Mouse (Mus musculus) liver, embryonic 15.5 days (tissue): ENCODE measurements around the gene Zbtb4. TPM values are rescaled to one million over a fixed set of nuclear protein-coding genes. Genes with fewer than 3 reads are reported as not detected.

ENCODE experiments used
- ATAC-seq: fragments of 200-750 bp; cut with Nextera tagmentation; 2 replicates; pipeline ENCODE4 v1.8.0; 2017; ENCODE audit warnings: moderate number of reproducible peaks, mild to moderate bottlenecking, moderate library complexity; ENCODE audit not compliant: insufficient read depth
- H3K27ac ChIP-seq: fragments of 300-500 bp; sonication (generic); replicated peaks from 2 replicates; pipeline ENCODE4 v1.5.1; 2015; ENCODE audit warnings: mild to moderate bottlenecking, inconsistent platforms
- H3K27me3 ChIP-seq: fragments of 300-500 bp; sonication (generic); 2 replicates; pipeline ENCODE4 v1.6.1; 2015; ENCODE audit warnings: mild to moderate bottlenecking, inconsistent platforms
- H3K36me3 ChIP-seq: fragments of 300-500 bp; sonication (generic); replicated peaks from 2 replicates; pipeline ENCODE4 v1.6.1; 2015; ENCODE audit warnings: moderate library complexity, mild to moderate bottlenecking, inconsistent platforms
- H3K4me1 ChIP-seq: fragments of 300-500 bp; sonication (generic); replicated peaks from 2 replicates; pipeline ENCODE4 v1.6.1; 2015; ENCODE audit warnings: inconsistent platforms
- H3K4me2 ChIP-seq: fragments of 300-500 bp; sonication (generic); 2 replicates; pipeline ENCODE4 v1.6.1; 2015; ENCODE audit warnings: moderate library complexity, mild to moderate bottlenecking, inconsistent platforms
- H3K4me3 ChIP-seq: fragments of 300-500 bp; sonication (generic); replicated peaks from 2 replicates; pipeline ENCODE4 v1.5.1; 2015; ENCODE audit warnings: mild to moderate bottlenecking, inconsistent platforms
- H3K9ac ChIP-seq: fragments of 300-500 bp; sonication (generic); 2 replicates; pipeline ENCODE4 v1.6.1; 2015; ENCODE audit warnings: moderate library complexity, mild to moderate bottlenecking, inconsistent platforms
- H3K9me3 ChIP-seq: fragments of 300-500 bp; sonication (generic); replicated peaks from 2 replicates; pipeline ENCODE4 v1.6.1; 2016; ENCODE audit warnings: inconsistent platforms
- WGBS: fragments of 180-500 bp; shearing (Covaris S2); methylation state at CpG from one replicate; pipeline ENCODE4 v1.1.7; 2015; ENCODE audit warnings: mixed read lengths; ENCODE audit not compliant: insufficient replicate concordance; 5-methylcytosine and 5-hydroxymethylcytosine counted together
- polyA plus RNA-seq: library from polyadenylated mRNA; unstranded; fragments of >200 nt; fragmentation: Nextera tagmentation; extraction: Ambion mirVana; gene quantifications from 2 replicates; pipeline ENCODE4 v1.2.1, GENCODE M21; 2015

The Zbtb4 gene
- polyA plus RNA-seq, 1 experiment from 2014 or later = 0.43 TPM

DNA sequence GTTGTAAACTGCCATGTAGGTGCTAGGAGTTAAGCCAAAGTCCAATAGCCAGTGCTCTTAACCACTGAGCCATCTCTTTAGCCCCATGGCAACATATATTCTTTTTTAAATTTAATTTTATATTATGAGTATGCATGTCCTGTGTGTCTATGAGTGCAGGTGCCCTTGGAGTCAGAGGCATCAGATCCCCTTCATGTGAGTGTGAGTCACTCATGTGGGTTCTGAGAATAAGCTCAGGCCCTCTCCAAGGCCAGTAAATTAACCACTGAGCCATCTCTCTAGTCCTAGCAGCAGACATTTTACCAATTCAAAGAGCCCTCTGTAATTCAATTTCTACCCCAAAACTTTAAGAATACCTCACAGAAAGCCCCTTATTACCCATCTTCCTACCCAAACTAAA, 13.0 kb upstream of the Zbtb4 start:
- Histone ChIP-seq H3K27me3 (no peaks in the 10 kb centered on the region), H3K9ac (no peak overlapping the region), H3K4me1 (peaks cover 64% of the 10 kb centered on the region), H3K36me3 (peaks cover 35% of the 10 kb centered on the region), H3K9me3 (no peaks in the 10 kb centered on the region), H3K4me2 (no peak overlapping the region; the same call in 1 of the 2 replicates), H3K27ac (no peak overlapping the region), H3K4me3 (no peak overlapping the region)
- no peak for ATAC-seq

- H3K27me3 ChIP-seq = no peaks in the 10 kb centered on the region
- WGBS = 49% methylated on average over 5 of the region's 5 CpGs
- H3K4me3 ChIP-seq = no peak overlapping the region
- peak overlapping the region; percentile 45; the same call in 1 of the 2 replicates for H3K27ac ChIP-seq
- peaks cover 66% of the 10 kb centered on the region for H3K4me1 ChIP-seq
- peaks cover 22% of the 10 kb centered on the region for H3K36me3 ChIP-seq
- peak overlapping the region; percentile 57 for H3K4me2 ChIP-seq
- ATAC-seq = no peak
- H3K9ac ChIP-seq = no peak overlapping the region
- no peaks in the 10 kb centered on the region for H3K9me3 ChIP-seq
Measured at GRCm38 (mm10) chr11:69754233-69754632, 11.5 kb upstream of the Zbtb4 start.

- Histone ChIP-seq H3K36me3 (peaks cover 18% of the 10 kb centered on the region), H3K27ac (peak overlapping the region; percentile 45; the same call in 1 of the 2 replicates), H3K4me2 (peak overlapping the region; percentile 57), H3K4me3 (0 out of 2 replicates have a peak overlapping the region, but pooled peaks have one; percentile 70), H3K27me3 (no peaks in the 10 kb centered on the region), H3K9me3 (no peaks in the 10 kb centered on the region), H3K4me1 (peaks cover 71% of the 10 kb centered on the region), H3K9ac (no peak overlapping the region)
- ATAC-seq = no peak
- 39% methylated on average over 3 of the region's 3 CpGs for WGBS
Measured at GRCm38 (mm10) chr11:69754701-69755100, 11.0 kb upstream of the Zbtb4 start.

DNA sequence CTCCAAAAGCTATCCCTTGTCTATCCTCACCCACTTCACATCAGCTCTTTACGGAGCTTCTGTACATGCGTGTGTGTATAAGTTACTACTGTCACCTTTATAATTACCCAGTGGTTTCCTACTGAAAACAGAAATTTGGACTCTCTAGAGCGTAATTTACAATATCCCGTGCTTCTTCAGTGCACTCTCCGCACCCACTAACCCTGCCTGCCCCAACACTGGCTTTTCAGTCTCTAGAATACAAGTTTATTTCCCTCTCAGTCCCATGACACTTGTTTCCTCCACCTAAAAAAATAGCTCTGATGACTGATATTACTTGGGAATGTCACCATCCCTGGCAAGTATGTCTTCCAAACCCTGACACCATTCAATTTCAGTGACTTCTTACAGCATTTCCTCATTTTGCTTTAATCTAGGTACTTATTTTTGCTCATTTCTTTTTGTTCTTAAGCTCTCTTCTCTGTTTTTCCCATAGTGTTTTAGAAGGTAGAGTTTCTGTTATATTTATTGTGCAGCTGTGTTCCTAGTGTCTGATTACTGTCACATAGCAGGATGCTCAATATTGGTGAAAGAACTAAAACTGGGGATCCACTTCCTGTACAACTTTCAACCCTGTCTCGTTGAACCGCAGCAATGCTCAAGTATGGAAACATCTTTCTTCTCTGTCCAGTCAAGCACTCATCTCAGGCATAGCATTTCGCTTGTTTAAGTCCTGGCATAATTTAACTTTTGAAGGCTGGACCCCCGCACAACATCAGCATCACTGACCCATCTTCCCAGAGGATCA, 8.2 kb upstream of the Zbtb4 start:
- ATAC-seq = no peak
- H3K4me3 ChIP-seq = peak overlapping the region; percentile 70
- peaks cover 66% of the 10 kb centered on the region for H3K4me1 ChIP-seq
- peaks cover 15% of the 10 kb centered on the region; the same call in 1 of the 2 replicates for H3K36me3 ChIP-seq
- peak overlapping the region; percentile 93 for H3K4me2 ChIP-seq
- H3K9ac ChIP-seq = peak overlapping the region; percentile 81
- no peaks in the 10 kb centered on the region for H3K9me3 ChIP-seq
- no peaks in the 10 kb centered on the region for H3K27me3 ChIP-seq
- H3K27ac ChIP-seq = peak overlapping the region; percentile 95
- 41% methylated on average over 9 of the region's 9 CpGs for WGBS

DNA sequence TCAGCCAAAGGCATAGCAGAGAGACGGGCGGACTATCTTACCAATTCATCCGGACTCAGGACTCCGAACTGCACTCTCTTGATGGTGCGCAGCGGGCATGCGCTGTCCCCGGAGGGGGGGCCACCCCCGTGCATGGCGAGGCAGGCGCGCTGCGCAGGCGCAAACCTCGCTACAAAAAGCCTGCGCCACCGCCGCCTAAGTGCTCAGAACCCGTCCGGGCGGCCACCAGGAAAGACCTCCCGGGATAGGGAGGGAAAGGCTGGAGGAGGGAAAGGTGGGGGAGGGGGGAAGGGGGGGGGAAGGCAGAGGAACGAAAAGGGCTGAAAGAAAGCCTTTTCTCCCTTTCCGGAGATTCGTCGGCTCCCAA, 7.6 kb upstream of the Zbtb4 start:
- Histone ChIP-seq H3K4me1 (peaks cover 60% of the 10 kb centered on the region), H3K4me2 (peak overlapping the region; percentile 93), H3K9ac (peak overlapping the region; percentile 81), H3K4me3 (peak overlapping the region; percentile 70), H3K27me3 (no peaks in the 10 kb centered on the region), H3K9me3 (no peaks in the 10 kb centered on the region), H3K36me3 (peaks cover 15% of the 10 kb centered on the region; the same call in 1 of the 2 replicates), H3K27ac (peak overlapping the region; percentile 95)
- ATAC-seq = peak; percentile 79
- WGBS = under 1% methylated on average over 26 of the region's 26 CpGs

- H3K4me3 ChIP-seq = peak within 1 kb of the TSS; percentile 70
- no peaks in the 10 kb centered on the region for H3K9me3 ChIP-seq
- peak; percentile 92 for ATAC-seq
- H3K27ac ChIP-seq = peak within 1 kb of the TSS; percentile 95
- peaks cover 15% of the 10 kb centered on the region; the same call in 1 of the 2 replicates for H3K36me3 ChIP-seq
- peaks cover 57% of the 10 kb centered on the region for H3K4me1 ChIP-seq
- under 1% methylated on average over 36 of the region's 36 CpGs for whole genome bisulfite sequencing
- H3K27me3 ChIP-seq = no peaks in the 10 kb centered on the region
- H3K4me2 ChIP-seq = peak within 1 kb of the TSS; percentile 93
- H3K9ac ChIP-seq = peak within 1 kb of the TSS; percentile 81
Measured at GRCm38 (mm10) chr11:69758478-69758970, 7.2 kb upstream of the Zbtb4 start, which contains the start of gene Polr2a. Gene Polr2a, minus strand, starts transcription at chr11:69758637.

DNA sequence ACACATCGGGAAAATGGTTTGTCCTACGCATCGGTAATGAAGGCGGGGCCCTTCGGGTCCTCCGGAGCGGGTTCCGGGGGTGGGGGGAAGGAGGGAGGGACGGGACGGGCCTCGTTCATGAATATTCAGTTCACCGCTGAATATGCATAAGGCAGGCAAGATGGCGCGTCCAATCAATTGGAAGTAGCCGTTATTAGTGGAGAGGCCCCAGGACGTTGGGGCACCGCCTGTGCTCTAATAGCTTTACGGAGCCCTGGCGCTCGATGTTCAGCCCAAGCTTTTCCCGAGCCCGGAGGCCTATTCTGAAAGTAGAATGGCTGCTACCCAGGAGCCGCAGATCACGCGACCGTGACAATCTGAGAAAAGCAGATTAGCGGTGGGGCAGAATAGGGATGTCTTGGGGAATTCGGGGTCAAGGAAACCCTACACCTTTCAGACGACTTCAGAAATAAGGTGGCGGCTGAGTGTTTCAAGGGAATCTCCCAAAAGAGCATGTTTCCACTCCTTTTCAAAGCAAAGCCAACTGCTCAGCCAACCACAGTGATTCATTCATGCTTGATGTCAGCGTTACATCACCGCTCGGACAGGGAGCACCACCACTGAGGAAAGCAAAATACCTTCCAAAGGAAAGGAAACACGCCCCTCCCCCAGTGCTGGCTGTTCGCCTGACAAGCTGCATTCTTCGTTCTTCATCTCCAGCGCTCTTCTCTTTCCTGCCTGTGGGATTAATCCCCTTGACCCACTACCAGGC, 6.6 kb upstream of the Zbtb4 start:
- peak; percentile 85 for ATAC-seq
- Histone ChIP-seq H3K4me2 (peak overlapping the region; percentile 93), H3K9me3 (no peaks in the 10 kb centered on the region), H3K4me3 (peak overlapping the region; percentile 70), H3K36me3 (peaks cover 14% of the 10 kb centered on the region; the same call in 1 of the 2 replicates), H3K27ac (peak overlapping the region; percentile 95), H3K27me3 (no peaks in the 10 kb centered on the region), H3K4me1 (peaks cover 52% of the 10 kb centered on the region), H3K9ac (peak overlapping the region; percentile 81)
- whole genome bisulfite sequencing = under 1% methylated on average over 37 of the region's 37 CpGs

GRCm38 (mm10) chr11:69760160-69760900, 5.4 kb upstream of the Zbtb4 start:
- no peak for ATAC-seq
- H3K27me3 ChIP-seq = peaks cover 4% of the 10 kb centered on the region; the same call in 1 of the 2 replicates
- H3K27ac ChIP-seq = peak overlapping the region; percentile 95
- H3K9ac ChIP-seq = peak overlapping the region; percentile 81
- 75% methylated on average over 14 of the region's 14 CpGs for WGBS
- H3K4me1 ChIP-seq = peaks cover 45% of the 10 kb centered on the region
- peak overlapping the region; percentile 93 for H3K4me2 ChIP-seq
- H3K9me3 ChIP-seq = no peaks in the 10 kb centered on the region
- peak overlapping the region; percentile 70 for H3K4me3 ChIP-seq
- peaks cover 8% of the 10 kb centered on the region; the same call in 1 of the 2 replicates for H3K36me3 ChIP-seq

DNA sequence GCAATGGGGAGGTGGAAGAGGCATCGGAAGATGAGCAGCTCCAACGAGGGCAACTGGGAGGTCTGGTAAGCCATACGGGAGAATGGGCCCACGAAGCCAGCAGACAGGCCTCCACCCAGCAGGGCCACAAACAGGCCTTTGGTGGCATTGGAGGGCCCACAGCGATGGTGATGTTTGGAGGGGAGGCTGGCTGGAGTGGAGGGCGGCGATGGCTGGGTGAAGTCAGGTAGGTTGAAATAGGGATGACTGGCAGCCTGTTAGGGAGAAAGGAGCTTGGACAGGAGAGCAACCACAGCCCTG, 4.9 kb upstream of the Zbtb4 start:
- Histone ChIP-seq H3K27me3 (peaks cover 7% of the 10 kb centered on the region; the same call in 1 of the 2 replicates), H3K4me2 (0 out of 2 replicates have a peak overlapping the region, but pooled peaks have one; percentile 93), H3K9ac (no peak overlapping the region), H3K4me3 (no peak overlapping the region), H3K4me1 (peaks cover 45% of the 10 kb centered on the region), H3K36me3 (0 out of 2 replicates have a peak, but pooled peaks cover 3% of the 10 kb centered on the region), H3K9me3 (no peaks in the 10 kb centered on the region), H3K27ac (no peak overlapping the region)
- ATAC-seq = no peak
- 86% methylated on average over 7 of the region's 7 CpGs for WGBS

- no peak within 1 kb of the TSS for H3K27ac ChIP-seq
Measured at GRCm38 (mm10) chr11:69761868-69762267, 3.8 kb upstream of the Zbtb4 start, which contains the start of gene Slc35g3. Gene Slc35g3, minus strand, starts transcription at chr11:69761968.

More at GRCm38 (mm10) chr11:69761868-69762267, 3.8 kb upstream of the Zbtb4 start, which contains the start of gene Slc35g3:
- WGBS = 69% methylated on average over 1 of the region's 1 CpGs
- no peak within 1 kb of the TSS for H3K9ac ChIP-seq
- peaks cover 15% of the 10 kb centered on the region for H3K27me3 ChIP-seq
- peaks cover 44% of the 10 kb centered on the region for H3K4me1 ChIP-seq
- no peak for ATAC-seq
- no peak within 1 kb of the TSS for H3K4me2 ChIP-seq
- no peaks in the 10 kb centered on the region for H3K9me3 ChIP-seq
- H3K36me3 ChIP-seq = no peaks in the 10 kb centered on the region
- no peak within 1 kb of the TSS for H3K4me3 ChIP-seq
